Mouse (Mus musculus) neural tube, embryonic 11.5 days (tissue): Measurements from ENCODE around the gene Ptpn5. TPM values are rescaled to one million over a fixed set of nuclear protein-coding genes. Genes with fewer than 3 reads are reported as not detected.

Experiments used
- ATAC-seq: fragments of 200-750 bp; cut with Nextera tagmentation; 2 replicates; pipeline ENCODE4 v1.8.0; 2017; ENCODE audit warnings: moderate number of reproducible peaks, mild to moderate bottlenecking, moderate TSS enrichment, moderate library complexity; ENCODE audit not compliant: insufficient read depth, low FRiP score, low TSS enrichment
- DNase-seq: peaks from one replicate; pipeline ENCODE4 v3.0.0-alpha.2; 2015; ENCODE audit warnings: low spot score
- H3K27ac ChIP-seq: fragments of 300-500 bp; sonication (generic); 2 replicates; pipeline ENCODE4 v1.5.1; 2014; ENCODE audit warnings: low read depth, mild to moderate bottlenecking, low read length
- H3K27me3 ChIP-seq: fragments of 300-500 bp; sonication (generic); 2 replicates; pipeline ENCODE4 v1.6.1; 2014; ENCODE audit warnings: mild to moderate bottlenecking, low read length, mixed read lengths; ENCODE audit not compliant: control insufficient read depth, insufficient read depth
- H3K36me3 ChIP-seq: fragments of 300-500 bp; sonication (generic); 2 replicates; pipeline ENCODE4 v1.6.1; 2014; ENCODE audit warnings: mild to moderate bottlenecking, low read length, moderate library complexity, mixed read lengths; ENCODE audit not compliant: control insufficient read depth, insufficient read depth
- H3K4me1 ChIP-seq: fragments of 300-500 bp; sonication (generic); 2 replicates; pipeline ENCODE4 v1.6.1; 2014; ENCODE audit warnings: low read length, mixed read lengths; ENCODE audit not compliant: control insufficient read depth, insufficient read depth
- H3K4me2 ChIP-seq: fragments of 300-500 bp; sonication (generic); 2 replicates; pipeline ENCODE4 v1.6.1; 2014; ENCODE audit warnings: low read depth, mild to moderate bottlenecking, moderate library complexity
- H3K4me3 ChIP-seq: fragments of 300-500 bp; sonication (generic); 2 replicates; pipeline ENCODE4 v1.5.1; 2014; ENCODE audit warnings: low read depth, low read length
- H3K9ac ChIP-seq: fragments of 300-500 bp; sonication (generic); 2 replicates; pipeline ENCODE4 v1.6.1; 2014; ENCODE audit warnings: mild to moderate bottlenecking, low read length
- H3K9me3 ChIP-seq: fragments of 300-500 bp; sonication (generic); 2 replicates; pipeline ENCODE4 v1.6.1; 2016; ENCODE audit warnings: low read length; ENCODE audit not compliant: control insufficient read depth
- WGBS: fragments of 180-500 bp; shearing (Covaris S2); extraction: QIAGEN DNeasy Blood & Tissue Kit; methylation state at CpG from one replicate; pipeline ENCODE4 v1.1.7; 2014; 5-methylcytosine and 5-hydroxymethylcytosine counted together
- polyA plus RNA-seq: library from polyadenylated mRNA; unstranded; fragments of >200 nt; fragmentation: Nextera tagmentation; extraction: Ambion mirVana; gene quantifications from 2 replicates; pipeline ENCODE4 v1.2.1, GENCODE M21; 2014

The Ptpn5 gene
- polyA plus RNA-seq, 1 experiment from 2014 or later = 30.0 TPM

- Histone ChIP-seq H3K4me3 (peak overlapping the region; percentile 73; the same call in 1 of the 2 replicates), H3K36me3 (no peaks in the 10 kb centered on the region), H3K9me3 (no peaks in the 10 kb centered on the region), H3K27me3 (peaks cover 31% of the 10 kb centered on the region), H3K4me2 (peak overlapping the region; percentile 96; the same call in 1 of the 2 replicates), H3K27ac (no peak overlapping the region), H3K9ac (no peak overlapping the region), H3K4me1 (no peaks in the 10 kb centered on the region; the same call in 1 of the 2 replicates)
- ATAC-seq = no peak
- no peak for DNase-seq
- WGBS = 41% methylated on average over 8 of the region's 8 CpGs
Measured at GRCm38 (mm10) chr7:47131258-47131657, 2.2 kb downstream of the Ptpn5 start.

- Histone ChIP-seq H3K4me3 (no peak overlapping the region), H3K4me2 (no peak overlapping the region), H3K9me3 (no peaks in the 10 kb centered on the region), H3K27ac (no peak overlapping the region), H3K4me1 (no peaks in the 10 kb centered on the region), H3K9ac (no peak overlapping the region), H3K27me3 (no peaks in the 10 kb centered on the region), H3K36me3 (no peaks in the 10 kb centered on the region)
- WGBS = 89% methylated on average over 3 of the region's 3 CpGs
- DNase-seq = no peak
- ATAC-seq = no peak
Measured at GRCm38 (mm10) chr7:47122026-47122425, 11.5 kb downstream of the Ptpn5 start.

DNA sequence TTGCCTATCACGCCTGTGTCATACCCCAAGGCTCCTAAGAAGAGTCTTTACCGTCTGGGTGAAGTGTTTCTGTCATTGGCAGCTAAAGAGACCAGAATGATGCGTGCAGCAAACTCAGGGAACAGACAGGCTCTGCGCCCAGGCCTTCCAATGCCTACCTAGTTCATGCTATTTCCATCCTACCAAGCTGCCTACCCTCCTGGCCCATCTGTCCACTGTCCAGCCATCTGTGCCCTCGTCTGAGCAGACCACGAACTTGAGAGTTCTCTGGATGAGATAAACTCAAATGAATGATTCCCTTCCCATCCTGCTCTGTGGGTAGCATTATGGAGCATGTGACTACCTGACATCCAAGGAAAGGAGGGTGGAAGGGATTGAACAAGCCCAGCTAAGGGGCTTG is 16.8 kb downstream of the Ptpn5 start:
- H3K4me1 ChIP-seq = no peaks in the 10 kb centered on the region
- no peak overlapping the region for H3K27ac ChIP-seq
- DNase-seq = no peak
- 86% methylated on average over 6 of the region's 6 CpGs for whole genome bisulfite sequencing
- no peak for ATAC-seq
- H3K9me3 ChIP-seq = no peaks in the 10 kb centered on the region
- no peak overlapping the region for H3K4me2 ChIP-seq
- H3K4me3 ChIP-seq = no peak overlapping the region
- H3K9ac ChIP-seq = no peak overlapping the region
- H3K36me3 ChIP-seq = no peaks in the 10 kb centered on the region
- H3K27me3 ChIP-seq = no peaks in the 10 kb centered on the region

DNA sequence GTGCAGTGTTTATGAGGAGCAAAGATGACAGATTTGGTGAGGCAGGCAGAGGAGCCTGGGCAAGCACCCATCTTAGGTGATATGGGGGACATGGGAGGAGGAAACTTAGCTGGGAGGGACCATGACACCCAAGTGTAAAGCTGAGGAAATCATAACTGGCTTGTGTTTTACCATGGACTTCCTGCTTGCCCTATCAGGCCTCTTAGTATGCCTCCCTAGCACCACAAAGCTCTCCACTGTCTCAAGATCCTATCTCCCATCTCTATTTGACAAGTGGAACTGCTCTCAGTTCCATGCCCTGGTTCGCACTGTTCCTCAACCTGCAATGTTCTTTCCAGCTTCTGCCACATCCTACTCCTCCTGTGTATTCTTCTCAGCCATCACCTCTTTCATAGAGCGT is 18.0 kb downstream of the Ptpn5 start:
- WGBS = 91% methylated on average over 2 of the region's 2 CpGs
- H3K4me3 ChIP-seq = no peak overlapping the region

DNA sequence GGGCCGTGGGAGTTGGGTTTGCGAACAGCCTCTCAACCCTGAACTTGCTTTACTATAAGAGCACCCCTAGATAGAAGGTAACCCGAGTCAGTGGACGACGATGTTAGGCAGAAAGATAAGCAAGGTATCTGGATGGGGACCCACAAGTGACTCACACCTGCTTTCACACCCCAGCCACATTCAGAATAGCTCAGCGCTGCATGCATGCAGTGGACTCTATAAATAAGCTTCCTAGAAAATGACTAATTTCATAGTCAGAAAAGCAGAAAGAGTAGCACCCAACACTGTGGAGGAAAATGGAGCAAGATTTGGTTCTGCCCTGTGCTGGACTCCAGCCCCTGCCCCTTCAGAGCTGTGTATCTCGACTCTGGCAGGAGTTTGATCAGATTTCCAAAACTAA is 20.1 kb downstream of the Ptpn5 start:
- Histone ChIP-seq H3K4me1 (no peaks in the 10 kb centered on the region), H3K27me3 (no peaks in the 10 kb centered on the region), H3K27ac (no peak overlapping the region), H3K9me3 (no peaks in the 10 kb centered on the region), H3K9ac (no peak overlapping the region), H3K4me2 (no peak overlapping the region), H3K36me3 (no peaks in the 10 kb centered on the region), H3K4me3 (no peak overlapping the region)
- WGBS = 87% methylated on average over 7 of the region's 7 CpGs
- no peak for DNase-seq
- ATAC-seq = no peak

More for the DNA sequence above, 18.0 kb downstream of the Ptpn5 start:
- Histone ChIP-seq H3K4me2 (no peak overlapping the region), H3K27ac (no peak overlapping the region), H3K9ac (no peak overlapping the region), H3K36me3 (no peaks in the 10 kb centered on the region), H3K27me3 (no peaks in the 10 kb centered on the region), H3K4me1 (no peaks in the 10 kb centered on the region), H3K9me3 (no peaks in the 10 kb centered on the region)
- no peak for ATAC-seq
- no peak for DNase-seq

GRCm38 (mm10) chr7:47112036-47112435 is 21.4 kb downstream of the Ptpn5 start:
- Histone ChIP-seq H3K27me3 (no peaks in the 10 kb centered on the region), H3K27ac (no peak overlapping the region), H3K36me3 (no peaks in the 10 kb centered on the region), H3K4me2 (no peak overlapping the region), H3K4me3 (no peak overlapping the region), H3K4me1 (no peaks in the 10 kb centered on the region), H3K9me3 (no peaks in the 10 kb centered on the region), H3K9ac (no peak overlapping the region)
- 91% methylated on average over 5 of the region's 5 CpGs for WGBS
- ATAC-seq = no peak
- DNase-seq = no peak

GRCm38 (mm10) chr7:47111121-47111520 is 22.4 kb downstream of the Ptpn5 start:
- Histone ChIP-seq H3K4me3 (no peak overlapping the region), H3K9me3 (no peaks in the 10 kb centered on the region), H3K9ac (no peak overlapping the region), H3K4me2 (no peak overlapping the region), H3K27ac (no peak overlapping the region), H3K36me3 (no peaks in the 10 kb centered on the region), H3K27me3 (no peaks in the 10 kb centered on the region), H3K4me1 (no peaks in the 10 kb centered on the region)
- whole genome bisulfite sequencing = 78% methylated on average over 3 of the region's 3 CpGs
- ATAC-seq (no peak), DNase-seq (no peak)

- DNase-seq = no peak
- H3K4me2 ChIP-seq = no peak overlapping the region
- H3K4me3 ChIP-seq = no peak overlapping the region
- H3K36me3 ChIP-seq = no peaks in the 10 kb centered on the region
- no peak overlapping the region for H3K27ac ChIP-seq
- no peaks in the 10 kb centered on the region for H3K27me3 ChIP-seq
- H3K9ac ChIP-seq = no peak overlapping the region
- 85% methylated on average over 7 of the region's 7 CpGs for WGBS
- no peaks in the 10 kb centered on the region for H3K4me1 ChIP-seq
- ATAC-seq = no peak
- H3K9me3 ChIP-seq = no peaks in the 10 kb centered on the region
Measured at GRCm38 (mm10) chr7:47110511-47110910, 23.0 kb downstream of the Ptpn5 start.

- DNase-seq (no peak), ATAC-seq (no peak)
- Histone ChIP-seq H3K4me1 (no peaks in the 10 kb centered on the region), H3K9ac (no peak overlapping the region), H3K4me2 (no peak overlapping the region), H3K27me3 (no peaks in the 10 kb centered on the region), H3K36me3 (no peaks in the 10 kb centered on the region), H3K4me3 (no peak overlapping the region), H3K9me3 (no peaks in the 10 kb centered on the region), H3K27ac (no peak overlapping the region)
- WGBS = 86% methylated on average over 13 of the region's 13 CpGs
Measured at GRCm38 (mm10) chr7:47108779-47109189, 24.7 kb downstream of the Ptpn5 start.
